7 mouse cellular contexts compared by ENCODE assay signal in genomic region chr5:125189625-125190024, GRCm38 (mm10). TPM values are rescaled to one million over a fixed set of nuclear protein-coding genes. Genes with fewer than 3 reads are reported as not detected.
DNase-seq lines count a peak whose midpoint lies in the region; ATAC-seq and TF ChIP-seq lines count a peak whose summit lies in the region.

No protein-coding gene starts in this region.

- no peak overlapping the region for H3K4me2 ChIP-seq in embryonic facial prominence, embryonic 11.5 days (ENCODE audit: low read depth, low read length)

- WGBS in embryonic facial prominence, embryonic 11.5 days, result 43% methylated on average over 11 of the region's 11 CpGs
- WGBS in spleen, adult 2 months, result 58% methylated on average over 11 of the region's 11 CpGs

- TF ChIP-seq POLR2A in spleen, adult 2 months (IDR thresholded peaks at IDR 0.05; ENCODE audit: low read depth, low read length), result no peak

- ATAC-seq in G1E (ENCODE audit: extremely low read depth, insufficient number of reproducible peaks, low FRiP score, poor library complexity, severe bottlenecking), result no peak
- ATAC-seq in embryonic facial prominence, embryonic 11.5 days (replicated peaks; ENCODE audit: insufficient number of reproducible peaks, low FRiP score, low TSS enrichment, low read depth), result no peak
- ATAC-seq in megakaryocyte progenitor cell, adult 5-6 weeks (replicated peaks; ENCODE audit: poor library complexity), result peak; percentile 92

- DNase-seq in G1E (ENCODE audit: low spot score), result no peak
- DNase-seq in adrenal gland, postnatal 25 days, result peak; percentile 91
- DNase-seq in embryonic facial prominence, embryonic 11.5 days (ENCODE audit: low spot score), result peak; percentile 78
- DNase-seq in heart, postnatal 14 days, result peak; percentile 84 to 91
- peak; percentile 71 to 80 for DNase-seq in left cerebral cortex, adult 18-20 months (ENCODE audit: low spot score in 2 of 2)
- DNase-seq in spleen, adult 2 months (ENCODE audit: low read depth in 1 of 2, low spot score in 2 of 2), result peak; percentile 60 to 85

- H3K27me3 ChIP-seq in G1E (ENCODE audit: insufficient read depth, low read length), result no peaks in the 10 kb centered on the region
- no peaks in the 10 kb centered on the region for H3K27me3 ChIP-seq in embryonic facial prominence, embryonic 11.5 days (ENCODE audit: control insufficient read depth, insufficient read depth, low read length)
- no peaks in the 10 kb centered on the region for H3K27me3 ChIP-seq in spleen, adult 2 months (ENCODE audit: control insufficient read depth, insufficient read depth, low read length)

- H3K4me1 ChIP-seq in G1E (ENCODE audit: insufficient read depth, low read depth, low read length), result no peaks in the 10 kb centered on the region
- H3K4me1 ChIP-seq in embryonic facial prominence, embryonic 11.5 days (ENCODE audit: control insufficient read depth, insufficient read depth, low read length), result peaks cover 4% of the 10 kb centered on the region
- peaks cover 2% of the 10 kb centered on the region; the same call in 1 of the 2 replicates for H3K4me1 ChIP-seq in spleen, adult 2 months (ENCODE audit: control insufficient read depth, insufficient read depth, insufficient read length)

- no peaks in the 10 kb centered on the region for H3K36me3 ChIP-seq in G1E (replicated peaks)
- no peaks in the 10 kb centered on the region for H3K36me3 ChIP-seq in embryonic facial prominence, embryonic 11.5 days (replicated peaks; ENCODE audit: control insufficient read depth, insufficient read depth, low read depth, low read length)
- H3K36me3 ChIP-seq in spleen, adult 2 months (ENCODE audit: control insufficient read depth, insufficient read depth, low read length), result no peaks in the 10 kb centered on the region

- intact Hi-C loops in heart, postnatal 14 days (cut with DNase I), result loop anchor here (5.0 kb wide), 2 partner anchors 82 to 287 kb away; no protein-coding TSS in a partner anchor

- H3K9me3 ChIP-seq in G1E (replicated peaks), result peaks cover 78% of the 10 kb centered on the region
- H3K9me3 ChIP-seq in embryonic facial prominence, embryonic 11.5 days (replicated peaks; ENCODE audit: control insufficient read depth, low read length), result no peaks in the 10 kb centered on the region

- no peak overlapping the region for H3K27ac ChIP-seq in embryonic facial prominence, embryonic 11.5 days (replicated peaks; ENCODE audit: low read depth, low read length)
- H3K27ac ChIP-seq in spleen, adult 2 months (ENCODE audit: insufficient read depth, low read length), result no peak overlapping the region

- peak overlapping the region; percentile 14; the same call in 1 of the 2 replicates for H3K4me3 ChIP-seq in G1E (ENCODE audit: low read depth, low read length)
- no peak overlapping the region for H3K4me3 ChIP-seq in embryonic facial prominence, embryonic 11.5 days (ENCODE audit: low read depth, low read length)
- no peak overlapping the region for H3K4me3 ChIP-seq in spleen, adult 2 months (ENCODE audit: extremely low read depth, insufficient read depth, insufficient read length)

- no peak overlapping the region for H3K9ac ChIP-seq in embryonic facial prominence, embryonic 11.5 days (replicated peaks; ENCODE audit: low read length)

- no peak for TF ChIP-seq CTCF in G1E (IDR thresholded peaks at IDR 0.05; ENCODE audit: low read depth, low read length)
- peak; percentile 89 for TF ChIP-seq CTCF in spleen, adult 2 months (IDR thresholded peaks at IDR 0.05; ENCODE audit: extremely low read depth, insufficient read depth, insufficient read length, insufficient replicate concordance)

RNA-seq across cellular contexts. Expression of gene Ncor2, which starts 10.6 kb away (rescaled TPM):
- not detected in 2 replicates for total RNA-seq in G1E (2014; fragmentation: Nextera tagmentation)
- total RNA-seq in G1E (2017), result not detected in 2 replicates
- polyA plus RNA-seq in G1E (2012), result 0.09 and 0.10 TPM in 2 replicates
- 316 and 358 TPM in 2 replicates for total RNA-seq in adrenal gland, postnatal 25 days (2021)
- polyA plus RNA-seq in embryonic facial prominence, embryonic 11.5 days (2014; fragmentation: Nextera tagmentation; extraction: Ambion mirVana), result 12.4 and 15.0 TPM in 2 replicates
- total RNA-seq in heart, postnatal 14 days (2021), result 10 to 100 TPM; 89.1 to 98.5 TPM
- 100 to 1,000 TPM; 177 to 208 TPM for total RNA-seq in left cerebral cortex, adult 18-20 months (2021)
- 50.1 and 57.3 TPM in 2 replicates for total RNA-seq in megakaryocyte progenitor cell, adult 5-6 weeks (2015)
- 8.4 and 10.9 TPM in 2 replicates for total RNA-seq in megakaryocyte progenitor cell, adult 5-6 weeks (2017)
- 70.1 and 70.5 TPM in 2 replicates for polyA plus RNA-seq in spleen, adult 2 months (2012; rRNA removed)

Comparison
In these comparisons a context has a peak if more than half of its experiments do, and no peak if none do; other contexts are left out.
1. RNA of gene Ncor2, which starts 10.6 kb away (total RNA-seq): 316 to 358 TPM in adrenal gland, postnatal 25 days, 177 to 208 TPM in left cerebral cortex, adult 18-20 months, 89.1 to 98.5 TPM in heart, postnatal 14 days and 8.4 to 57.3 TPM in megakaryocyte progenitor cell, adult 5-6 weeks; not detected in G1E; every median in the first group is over 4 times any median in the second.